Mouse (Mus musculus): ENCODE data around the gene Cfap99.

DNA sequence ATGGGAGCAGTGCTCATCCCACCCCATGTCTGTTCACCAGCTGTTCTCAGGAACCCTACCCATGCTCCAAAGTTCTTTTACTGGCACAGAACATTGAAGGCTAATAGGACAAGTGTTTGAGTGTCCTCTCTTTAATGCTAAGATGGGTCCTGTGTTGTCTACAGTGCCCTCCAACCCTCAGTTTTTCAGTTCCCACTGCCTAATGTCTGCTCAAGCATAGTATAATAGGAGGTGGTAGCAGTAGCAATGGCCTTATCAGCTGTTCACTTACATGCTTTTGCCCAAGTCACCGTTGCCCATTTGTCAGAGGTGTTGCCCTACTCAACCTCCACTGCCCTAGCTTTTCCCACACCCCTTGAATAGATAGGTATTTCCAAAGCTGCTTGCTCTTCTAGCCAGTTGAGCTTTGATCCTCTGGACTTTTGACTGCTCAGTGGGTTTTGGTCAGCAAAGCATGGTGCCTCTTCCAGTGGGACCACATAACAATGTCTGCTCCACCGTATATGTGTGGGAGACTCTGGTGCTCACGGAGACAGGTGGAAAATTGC, 63.8 kb downstream of the Cfap99 start:
- TF ChIP-seq CTCF (IDR thresholded peaks at IDR 0.05; ENCODE audit: control insufficient read depth, insufficient read depth, insufficient replicate concordance, low read depth, low read length): no peak
- TF ChIP-seq POLR2A (IDR thresholded peaks at IDR 0.05; ENCODE audit: control insufficient read depth, low read depth, low read length): no peak
